Mouse (Mus musculus) forebrain, embryonic 11.5 days (tissue): ENCODE data around the gene Gnb1. TPM values are rescaled to one million over a fixed set of nuclear protein-coding genes. Genes with fewer than 3 reads are reported as not detected.
A peak's percentile ranks its signal among the peaks of the same experiment; 100 is the strongest.

Experiments used
- ATAC-seq: fragments of 200-750 bp; cut with Nextera tagmentation; replicated peaks from 2 replicates; pipeline ENCODE4 v1.8.0; 2017; ENCODE audit warnings: moderate TSS enrichment; ENCODE audit not compliant: low FRiP score
- DNase-seq: peaks from one replicate; pipeline ENCODE4 v3.0.0-alpha.2; 2017; ENCODE audit warnings: low spot score
- H3K27ac ChIP-seq: fragments of 300-500 bp; sonication (generic); 2 replicates; pipeline ENCODE4 v1.5.1; 2014; ENCODE audit warnings: low read depth, low read length
- H3K27me3 ChIP-seq: fragments of 300-500 bp; sonication (generic); 2 replicates; pipeline ENCODE4 v1.6.1; 2014; ENCODE audit warnings: mild to moderate bottlenecking, low read length, mixed read lengths; ENCODE audit not compliant: control insufficient read depth, insufficient read depth
- H3K36me3 ChIP-seq: fragments of 300-500 bp; sonication (generic); 2 replicates; pipeline ENCODE4 v1.6.1; 2014; ENCODE audit warnings: mild to moderate bottlenecking, low read length, moderate library complexity, mixed read lengths; ENCODE audit not compliant: control insufficient read depth, insufficient read depth
- H3K4me1 ChIP-seq: fragments of 300-500 bp; sonication (generic); replicated peaks from 2 replicates; pipeline ENCODE4 v1.6.1; 2014; ENCODE audit warnings: low read length, mixed read lengths; ENCODE audit not compliant: control insufficient read depth, insufficient read depth
- H3K4me2 ChIP-seq: fragments of 300-500 bp; sonication (generic); 2 replicates; pipeline ENCODE4 v1.6.1; 2014; ENCODE audit warnings: low read depth, mild to moderate bottlenecking, low read length, moderate library complexity, mixed read lengths; ENCODE audit not compliant: severe bottlenecking
- H3K4me3 ChIP-seq: fragments of 300-500 bp; sonication (generic); 2 replicates; pipeline ENCODE4 v1.5.1; 2014; ENCODE audit warnings: low read depth, low read length
- H3K9ac ChIP-seq: fragments of 300-500 bp; sonication (generic); 2 replicates; pipeline ENCODE4 v1.6.1; 2014; ENCODE audit warnings: low read length
- H3K9me3 ChIP-seq: fragments of 300-500 bp; sonication (generic); 2 replicates; pipeline ENCODE4 v1.6.1; 2016; ENCODE audit warnings: low read length, mixed read lengths; ENCODE audit not compliant: control insufficient read depth
- WGBS: fragments of 180-500 bp; shearing (Covaris S2); extraction: QIAGEN DNeasy Blood & Tissue Kit; methylation state at CpG from one replicate; pipeline ENCODE4 v1.1.7; 2014; 5-methylcytosine and 5-hydroxymethylcytosine counted together
- polyA plus RNA-seq: library from polyadenylated mRNA; unstranded; fragments of >200 nt; fragmentation: Nextera tagmentation; extraction: Ambion mirVana; gene quantifications from 2 replicates; pipeline ENCODE4 v1.2.1, GENCODE M21; 2014

Gnb1 gene
- polyA plus RNA-seq, 1 experiment from 2014 or later = 745 TPM

DNA sequence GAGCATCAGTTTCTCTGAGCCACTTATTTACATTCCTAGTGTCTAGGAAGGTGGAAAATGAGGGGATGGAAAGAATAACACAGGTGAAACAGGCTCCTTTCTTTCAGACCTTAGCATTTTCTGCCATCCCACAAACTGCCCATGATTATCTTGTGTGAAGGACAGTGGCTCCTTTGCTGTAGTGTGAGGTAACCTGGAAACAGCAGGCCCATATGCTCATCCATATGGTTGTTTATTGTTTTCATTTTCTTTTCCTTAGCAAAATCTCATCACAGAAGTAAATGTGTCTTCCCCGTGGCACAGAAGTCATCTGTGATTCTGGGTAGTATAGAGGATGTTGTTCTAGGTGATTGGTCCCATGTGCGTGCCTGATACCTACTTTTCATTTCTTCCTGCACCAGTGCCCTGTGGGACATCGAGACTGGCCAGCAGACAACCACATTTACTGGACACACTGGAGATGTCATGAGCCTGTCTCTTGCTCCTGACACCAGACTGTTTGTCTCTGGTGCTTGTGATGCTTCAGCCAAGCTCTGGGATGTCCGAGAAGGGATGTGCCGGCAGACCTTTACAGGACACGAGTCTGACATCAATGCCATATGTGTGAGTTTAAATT is 61.9 kb downstream of the Gnb1 start:
- 92% methylated on average over 6 of the region's 6 CpGs for WGBS
- Histone ChIP-seq H3K9me3 (no peaks in the 10 kb centered on the region), H3K36me3 (peaks cover 30% of the 10 kb centered on the region), H3K4me1 (no peaks in the 10 kb centered on the region), H3K4me2 (no peak overlapping the region), H3K4me3 (no peak overlapping the region), H3K9ac (no peak overlapping the region), H3K27me3 (no peaks in the 10 kb centered on the region), H3K27ac (no peak overlapping the region)
- DNase-seq (no peak), ATAC-seq (no peak)

- ATAC-seq (no peak), DNase-seq (no peak)
- 91% methylated on average over 4 of the region's 4 CpGs for WGBS
- H3K27ac ChIP-seq = no peak overlapping the region
- H3K9me3 ChIP-seq = no peaks in the 10 kb centered on the region
- H3K4me1 ChIP-seq = no peaks in the 10 kb centered on the region
- H3K4me3 ChIP-seq = no peak overlapping the region
- no peak overlapping the region for H3K4me2 ChIP-seq
- H3K27me3 ChIP-seq = no peaks in the 10 kb centered on the region
- H3K9ac ChIP-seq = no peak overlapping the region
- peaks cover 30% of the 10 kb centered on the region for H3K36me3 ChIP-seq
Observed at GRCm38 (mm10) chr4:155554880-155555279, 63.7 kb downstream of the Gnb1 start.

GRCm38 (mm10) chr4:155555464-155555863 is 64.3 kb downstream of the Gnb1 start:
- Histone ChIP-seq H3K4me2 (no peak overlapping the region), H3K4me1 (no peaks in the 10 kb centered on the region), H3K4me3 (no peak overlapping the region), H3K9ac (no peak overlapping the region), H3K36me3 (peaks cover 34% of the 10 kb centered on the region), H3K27me3 (no peaks in the 10 kb centered on the region), H3K27ac (no peak overlapping the region), H3K9me3 (no peaks in the 10 kb centered on the region)
- DNase-seq (no peak), ATAC-seq (no peak)
- 78% methylated on average over 1 of the region's 1 CpGs for WGBS

DNA sequence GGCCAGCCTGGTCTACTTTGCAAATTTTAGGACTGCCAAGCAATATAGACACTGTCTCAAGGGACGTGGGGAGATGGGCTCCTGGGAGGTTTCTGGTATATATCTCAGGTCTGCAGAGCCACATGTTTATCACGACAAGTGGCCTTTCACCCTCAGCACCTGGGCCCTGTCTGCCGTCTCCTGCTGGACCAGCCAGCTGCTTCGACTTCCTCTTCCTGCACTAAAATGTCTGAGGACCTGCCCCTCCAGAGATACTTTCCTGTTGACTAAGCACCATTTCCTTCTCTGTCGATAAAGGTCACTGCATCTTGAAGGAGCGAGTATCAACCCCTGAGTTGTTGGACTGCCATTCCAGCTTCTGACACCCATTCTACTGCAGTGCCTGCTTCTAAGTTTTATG is 68.3 kb downstream of the Gnb1 start:
- no peak overlapping the region for H3K27ac ChIP-seq
- no peak for DNase-seq
- H3K9ac ChIP-seq = no peak overlapping the region
- H3K4me3 ChIP-seq = no peak overlapping the region
- no peaks in the 10 kb centered on the region for H3K27me3 ChIP-seq
- no peaks in the 10 kb centered on the region for H3K9me3 ChIP-seq
- no peak for ATAC-seq
- 90% methylated on average over 6 of the region's 6 CpGs for WGBS
- H3K4me1 ChIP-seq = peaks cover 7% of the 10 kb centered on the region
- H3K36me3 ChIP-seq = peaks cover 21% of the 10 kb centered on the region
- no peak overlapping the region for H3K4me2 ChIP-seq

DNA sequence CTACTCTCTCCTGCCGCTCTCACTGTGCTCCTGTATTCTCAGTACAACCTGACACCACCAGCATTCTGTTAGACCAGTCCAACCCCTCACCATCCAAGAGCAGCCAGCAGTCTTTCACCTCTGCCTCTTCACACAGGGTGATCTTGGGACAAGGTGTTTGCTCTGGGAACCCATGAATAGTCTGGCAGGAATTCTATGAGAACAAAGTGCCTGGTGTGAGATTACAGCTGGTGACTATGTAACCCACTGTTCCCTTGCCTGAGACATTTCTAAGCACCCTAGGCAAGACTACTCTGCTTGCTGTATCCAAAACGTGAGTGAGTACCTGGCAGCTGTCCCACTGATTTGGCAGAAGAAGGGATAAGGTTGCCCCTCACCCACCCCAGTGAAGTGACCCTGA is 69.8 kb downstream of the Gnb1 start:
- H3K27me3 ChIP-seq = no peaks in the 10 kb centered on the region
- ATAC-seq (no peak), DNase-seq (no peak)
- H3K4me3 ChIP-seq = no peak overlapping the region
- peaks cover 10% of the 10 kb centered on the region for H3K36me3 ChIP-seq
- H3K4me1 ChIP-seq = peaks cover 14% of the 10 kb centered on the region
- H3K9ac ChIP-seq = no peak overlapping the region
- WGBS = 68% methylated on average over 2 of the region's 2 CpGs
- no peak overlapping the region for H3K4me2 ChIP-seq
- H3K9me3 ChIP-seq = no peaks in the 10 kb centered on the region
- H3K27ac ChIP-seq = no peak overlapping the region

- WGBS = 71% methylated on average over 7 of the region's 7 CpGs
- Histone ChIP-seq H3K4me2 (peak within 1 kb of the TSS; percentile 45), H3K36me3 (peaks cover 10% of the 10 kb centered on the region)
Observed at GRCm38 (mm10) chr4:155561661-155562442, 70.7 kb downstream of the Gnb1 start, which contains the start of gene Nadk. Nadk (plus strand) TSS chr4:155562378.

GRCm38 (mm10) chr4:155562725-155563399 is 71.7 kb downstream of the Gnb1 start:
- ATAC-seq (peak; percentile 20), DNase-seq (peak; percentile 72)
- Histone ChIP-seq H3K9me3 (no peaks in the 10 kb centered on the region), H3K27me3 (no peaks in the 10 kb centered on the region), H3K4me3 (peak overlapping the region; percentile 76), H3K4me1 (peaks cover 14% of the 10 kb centered on the region), H3K27ac (peak overlapping the region; percentile 28; the same call in 1 of the 2 replicates), H3K9ac (peak overlapping the region; percentile 28), H3K36me3 (peaks cover 6% of the 10 kb centered on the region), H3K4me2 (peak overlapping the region; percentile 45)
- 2% methylated on average over 19 of the region's 19 CpGs for WGBS

More at GRCm38 (mm10) chr4:155561661-155562442, 70.7 kb downstream of the Gnb1 start, which contains the start of gene Nadk:
- Histone ChIP-seq H3K9me3 (no peaks in the 10 kb centered on the region), H3K27me3 (no peaks in the 10 kb centered on the region), H3K4me3 (peak within 1 kb of the TSS; percentile 76), H3K27ac (peak within 1 kb of the TSS; percentile 28; the same call in 1 of the 2 replicates), H3K4me1 (peaks cover 14% of the 10 kb centered on the region), H3K9ac (peak within 1 kb of the TSS; percentile 28)
- no peak for DNase-seq
- ATAC-seq = no peak

DNA sequence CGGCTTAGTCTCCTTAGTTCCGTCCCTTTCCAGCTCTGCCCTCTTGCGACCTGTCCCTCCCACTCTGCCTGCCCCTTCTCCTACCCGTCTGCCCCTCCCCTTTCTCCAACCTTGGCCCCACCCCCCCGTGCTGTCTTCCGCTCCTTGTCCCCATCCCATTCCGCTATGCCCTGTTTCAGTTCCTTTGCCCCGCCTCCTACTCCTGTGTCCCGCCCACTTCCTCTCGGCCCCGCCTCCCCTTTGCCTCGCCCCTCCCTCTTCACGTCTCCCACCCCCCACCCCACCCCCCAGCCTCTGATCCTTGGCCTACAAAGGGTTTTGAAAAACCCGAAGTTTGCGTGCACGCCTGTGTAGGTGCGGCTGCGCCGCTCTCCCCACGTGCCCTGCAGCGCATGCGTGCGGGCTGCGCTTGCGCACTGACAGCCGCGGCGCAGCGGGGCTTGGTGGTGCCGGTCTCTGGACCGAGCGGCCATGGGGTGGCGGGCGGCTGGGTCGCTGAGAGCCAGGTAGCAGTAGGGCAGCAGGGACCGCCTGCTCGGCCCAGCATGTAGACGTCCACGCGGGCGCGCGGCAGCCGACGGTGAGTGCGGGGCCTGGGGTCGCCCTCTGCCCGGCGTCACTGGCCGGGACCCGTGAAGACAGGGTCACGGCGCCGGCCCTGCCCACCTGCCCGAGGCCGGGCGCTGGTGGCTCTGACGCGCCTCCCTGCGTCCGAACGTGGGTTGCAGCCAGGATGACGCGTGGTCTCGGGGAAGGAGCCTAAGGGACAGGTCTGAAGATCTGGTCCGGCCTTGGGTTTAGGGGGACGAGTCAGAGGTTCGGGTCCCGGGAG is 72.5 kb downstream of the Gnb1 start:
- DNase-seq (peak; percentile 99), ATAC-seq (peak; percentile 96)
- Histone ChIP-seq H3K36me3 (peaks cover 6% of the 10 kb centered on the region), H3K9me3 (no peaks in the 10 kb centered on the region), H3K4me2 (peak overlapping the region; percentile 92), H3K9ac (peak overlapping the region; percentile 79), H3K27me3 (no peaks in the 10 kb centered on the region), H3K4me3 (peak overlapping the region; percentile 76), H3K4me1 (peaks cover 14% of the 10 kb centered on the region), H3K27ac (peak overlapping the region; percentile 80)
- WGBS = under 1% methylated on average over 69 of the region's 69 CpGs
